Mouse (Mus musculus): ENCODE results near the gene Spem2.
"Not testable (repeated sequence)": the region's sequence is repeated elsewhere in the genome, so short reads cannot be mapped to it uniquely, and the experiment has no call there.

Spem2 gene

DNA sequence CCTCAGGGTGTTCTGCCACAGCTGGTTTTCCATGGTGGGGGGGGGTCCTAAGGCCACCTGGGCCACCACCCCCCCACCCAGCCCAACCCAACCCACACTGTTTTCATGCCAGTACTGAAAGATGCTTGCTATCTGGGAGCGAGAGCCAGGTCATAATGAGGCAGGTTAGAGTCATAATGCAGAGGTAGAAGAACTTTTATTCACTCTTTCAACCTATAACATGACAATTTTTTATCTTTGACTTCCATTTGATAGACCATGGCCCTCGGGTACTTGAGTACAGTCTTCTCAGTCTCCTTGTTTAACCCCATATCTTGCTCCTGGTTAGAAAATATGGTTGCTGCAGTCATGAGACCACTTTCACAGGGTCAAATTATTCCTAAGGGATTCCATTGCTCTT lies at the start of gene Spem2:
Gene Spem2, minus strand, starts transcription at position 101 of the 400 bp plus-strand sequence.
- no peak for DNase-seq

DNA sequence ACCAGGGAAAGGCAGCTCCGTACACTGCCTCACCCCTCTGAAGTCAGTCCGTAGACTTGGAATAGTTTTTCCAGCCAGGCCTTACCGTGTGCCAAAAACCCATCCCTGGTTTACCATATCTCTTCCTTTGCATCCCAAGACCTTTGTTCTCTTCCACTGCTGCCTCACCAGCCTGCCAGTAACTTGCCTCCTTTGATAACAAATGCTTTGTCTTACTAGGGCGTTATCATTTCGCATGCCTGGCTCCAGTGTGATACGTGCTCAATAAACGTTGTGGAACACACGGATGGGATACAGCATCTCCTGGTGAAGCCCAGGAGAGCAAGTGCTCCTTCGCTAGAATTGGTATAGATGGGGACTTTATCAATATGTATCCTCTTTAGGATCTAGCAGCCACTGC lies 49.1 kb upstream of the Spem2 start:
- DNase-seq = no peak

DNA sequence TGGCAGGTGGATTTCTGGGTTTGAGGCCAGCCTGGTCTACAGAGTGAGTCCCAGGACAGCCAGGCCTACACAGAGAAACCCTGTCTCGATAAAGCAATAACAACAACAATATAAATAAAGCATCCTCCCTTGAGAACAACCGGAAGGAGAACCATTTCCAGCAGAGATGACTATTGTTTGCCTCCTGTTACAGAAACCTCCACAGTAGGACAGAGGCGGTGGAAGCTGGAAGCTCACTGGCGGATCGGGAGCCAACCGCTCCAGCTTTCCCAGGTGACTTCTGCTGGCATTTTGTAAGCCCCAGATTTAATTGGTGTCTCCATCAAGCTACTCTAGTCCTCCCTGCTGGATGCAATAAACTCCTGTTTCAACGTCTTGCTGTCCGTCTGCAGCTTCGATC lies 47.3 kb upstream of the Spem2 start:
- DNase-seq = no peak

DNA sequence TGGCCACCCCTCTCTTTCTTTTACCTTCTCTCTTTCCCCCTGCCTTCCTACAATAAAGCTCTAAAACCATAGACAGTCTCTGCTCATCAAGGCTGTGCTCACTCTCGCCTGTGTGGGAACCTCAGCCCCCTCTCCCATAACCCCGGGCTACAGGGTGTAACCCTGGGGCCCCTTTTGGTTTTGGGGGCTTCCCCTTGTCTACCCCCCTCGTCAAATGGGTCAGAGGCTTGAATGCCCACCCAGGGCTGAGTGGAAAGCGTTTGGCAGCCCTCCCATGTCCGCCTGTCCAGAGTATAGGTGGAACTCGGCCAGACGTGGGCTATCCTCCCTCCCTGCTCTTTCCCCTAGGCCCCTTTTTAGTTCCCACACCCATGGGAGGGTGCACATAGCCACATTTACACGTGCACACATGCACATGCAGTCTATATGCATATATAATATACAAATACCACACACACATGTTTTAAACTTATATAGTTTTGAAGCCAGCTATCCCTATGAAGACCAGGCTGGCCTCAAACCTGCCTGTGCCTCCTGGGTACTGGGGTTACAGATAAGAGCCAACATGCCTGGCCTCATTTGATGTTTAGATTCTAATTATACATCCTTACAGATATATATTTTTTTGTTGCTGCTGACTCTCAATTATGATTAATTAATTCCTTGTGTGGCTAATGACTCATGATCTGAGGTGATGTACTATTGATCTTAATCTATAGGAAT lies 46.0 kb upstream of the Spem2 start:
- DNase-seq = no peak

DNA sequence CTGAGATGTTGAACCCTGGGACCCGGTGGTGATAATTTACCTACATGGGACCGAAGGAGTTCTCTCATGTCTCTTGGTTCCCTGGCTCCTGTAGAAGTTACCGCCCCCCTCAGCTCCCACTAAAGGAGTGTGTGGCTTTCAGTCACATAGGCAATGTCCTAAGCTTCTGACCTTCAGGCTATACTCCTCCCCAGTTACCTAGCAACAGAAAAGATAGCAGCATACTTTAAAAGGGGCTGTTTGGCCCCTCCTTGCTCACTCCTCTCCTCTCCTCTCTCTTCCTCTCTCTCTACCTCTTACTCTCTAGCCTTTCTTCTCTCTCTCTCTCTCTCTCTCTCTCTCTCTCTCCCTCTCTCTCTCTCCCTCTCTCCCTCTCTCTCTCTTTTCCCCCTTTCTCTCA lies 45.5 kb upstream of the Spem2 start:
- DNase-seq = not testable (repeated sequence)

DNA sequence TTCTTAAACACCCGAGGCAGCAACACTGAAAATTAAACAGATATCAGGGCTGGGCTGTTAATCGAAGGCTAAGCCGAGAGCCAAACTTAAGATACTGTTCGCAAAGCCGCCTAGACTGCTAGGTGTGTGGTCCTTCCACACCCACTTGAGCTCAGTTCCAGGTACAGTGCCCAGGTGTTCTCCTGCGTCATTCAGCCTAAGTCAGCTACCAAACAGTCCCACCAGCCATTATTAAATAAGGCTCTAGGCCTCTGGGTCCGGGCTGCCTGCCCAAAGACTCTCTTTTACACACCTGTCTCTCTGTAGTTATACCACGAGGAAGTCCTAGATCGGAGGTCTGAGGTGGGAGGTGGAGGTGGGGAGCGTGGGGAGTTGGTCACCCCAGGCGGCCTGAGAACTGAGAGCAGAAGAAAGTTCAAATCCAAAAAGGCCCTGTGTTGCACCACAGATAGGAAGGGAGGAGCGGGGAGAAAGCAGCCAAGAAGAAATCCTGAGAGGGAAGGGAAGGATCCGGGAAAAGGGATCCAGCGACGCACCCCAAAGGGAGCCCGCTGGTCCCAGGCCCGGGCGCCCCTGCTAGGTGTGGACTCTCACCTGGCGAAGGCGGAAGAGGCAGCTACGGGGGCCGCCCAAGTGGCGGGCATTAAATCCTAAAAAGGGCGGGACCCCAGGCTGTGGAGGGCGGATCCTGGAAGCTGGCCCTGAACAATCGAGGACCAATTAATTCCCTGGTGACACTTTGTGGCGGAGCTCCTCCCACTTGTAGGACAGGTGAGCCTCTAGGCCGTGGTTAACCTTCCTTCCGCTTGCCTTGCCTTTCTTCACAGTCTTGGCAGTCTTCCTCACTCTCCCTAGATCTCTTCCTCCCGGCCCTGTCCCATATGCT lies 40.1 kb upstream of the Spem2 start, which contains the start of gene Tnk1:
Gene Tnk1, minus strand, starts transcription at position 618 of the 886 bp plus-strand sequence.
- DNase-seq = peak; percentile 62 to 83

DNA sequence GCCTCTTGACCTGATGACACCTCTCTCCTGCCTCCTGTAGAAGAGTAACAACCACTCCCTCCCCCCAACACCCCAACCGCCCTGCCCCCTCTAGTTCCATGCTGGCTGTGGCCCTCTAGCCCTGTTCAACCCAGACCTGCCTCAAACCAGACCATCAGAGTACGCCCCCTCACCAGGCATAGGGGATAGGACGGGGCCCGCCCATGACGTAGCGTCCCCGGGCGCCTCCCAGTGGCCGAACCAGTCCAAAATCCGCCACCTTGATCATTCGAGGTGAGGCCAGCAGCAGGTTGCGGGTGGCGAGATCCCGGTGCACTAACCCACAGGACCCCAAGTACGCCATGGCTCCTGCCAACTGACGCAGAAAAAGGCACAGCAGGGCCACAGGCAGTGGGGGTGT lies 37.1 kb upstream of the Spem2 start:
- DNase-seq = peak in 1 of 2 experiments; percentile 40

DNA sequence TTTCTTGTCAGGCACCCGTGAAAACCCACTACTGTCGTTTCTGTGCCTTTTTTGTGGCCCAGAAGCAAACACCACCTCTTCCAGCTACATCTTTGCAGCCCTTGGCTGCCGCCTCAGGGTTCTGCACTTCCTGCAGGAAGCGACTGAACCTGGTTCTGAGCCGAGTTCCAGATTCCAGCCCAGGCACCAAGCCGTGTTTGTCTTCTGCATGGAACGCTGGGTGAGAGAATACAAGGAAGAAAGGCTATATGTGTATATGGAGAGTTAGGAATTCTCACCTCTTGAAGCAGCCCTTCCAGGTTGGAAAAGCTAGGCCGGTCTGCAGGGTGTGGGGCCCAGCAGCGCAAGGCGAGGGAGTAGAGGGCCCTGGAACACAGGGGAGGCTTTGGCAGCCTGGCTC lies 36.4 kb upstream of the Spem2 start:
- no peak for DNase-seq

DNA sequence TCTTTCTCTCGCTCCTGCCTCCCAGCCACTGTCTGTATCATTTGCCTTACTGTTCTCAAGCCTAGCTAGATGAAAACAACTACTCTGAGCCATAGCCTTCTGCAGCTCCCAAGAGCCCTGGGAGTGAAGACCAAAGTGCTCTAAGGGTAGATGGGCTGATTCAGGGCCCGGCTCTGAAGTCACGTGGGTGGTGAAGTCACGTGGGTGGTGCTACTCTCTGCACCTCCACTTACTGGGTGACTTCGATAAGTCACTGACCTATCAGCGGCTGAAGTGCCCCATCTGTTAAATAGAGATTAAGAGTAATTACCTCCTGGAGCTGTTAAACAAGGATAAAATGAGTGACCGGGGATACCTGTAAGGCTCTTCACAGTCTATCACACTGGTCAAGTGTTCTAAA lies 35.7 kb upstream of the Spem2 start:
- DNase-seq = peak in 1 of 2 experiments; percentile 50

DNA sequence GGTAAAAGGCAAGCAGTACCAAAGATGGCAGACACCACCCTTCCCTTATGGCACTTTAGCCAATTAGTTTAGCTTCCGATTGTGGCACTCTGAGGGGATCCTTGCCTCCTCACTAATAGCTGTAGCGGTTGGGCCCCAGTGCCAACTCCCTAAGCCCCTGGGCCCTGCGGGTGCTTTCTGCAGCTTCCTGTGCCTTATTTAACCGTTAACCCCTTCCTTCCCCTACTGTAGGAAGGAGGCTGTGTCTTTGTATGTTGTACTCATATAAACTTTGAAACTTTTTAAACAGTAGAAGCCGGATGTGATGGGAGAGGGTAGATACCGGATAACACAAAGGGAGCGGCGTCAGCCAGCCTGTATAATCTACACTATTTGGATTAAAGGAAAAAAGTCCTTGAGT lies 32.5 kb upstream of the Spem2 start:
- DNase-seq = no peak

DNA sequence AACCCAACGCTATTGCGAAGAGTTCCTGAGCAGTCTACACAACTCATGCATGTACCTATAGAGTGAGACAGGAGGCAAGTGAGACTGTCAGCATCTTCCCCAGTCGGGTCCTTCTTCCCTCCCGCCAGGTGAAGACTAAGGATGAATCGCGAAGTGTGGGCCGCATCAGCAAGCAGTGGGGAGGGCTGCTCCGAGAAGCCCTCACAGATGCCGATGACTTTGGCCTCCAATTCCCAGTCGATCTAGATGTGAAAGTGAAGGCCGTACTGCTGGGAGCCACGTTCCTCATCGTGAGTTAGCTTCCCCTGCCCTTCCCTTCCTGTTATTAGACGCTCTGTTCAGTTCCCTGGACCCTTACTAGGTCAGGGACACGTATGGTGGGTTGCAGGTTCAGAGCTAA lies 31.6 kb upstream of the Spem2 start:
- DNase-seq = no peak

DNA sequence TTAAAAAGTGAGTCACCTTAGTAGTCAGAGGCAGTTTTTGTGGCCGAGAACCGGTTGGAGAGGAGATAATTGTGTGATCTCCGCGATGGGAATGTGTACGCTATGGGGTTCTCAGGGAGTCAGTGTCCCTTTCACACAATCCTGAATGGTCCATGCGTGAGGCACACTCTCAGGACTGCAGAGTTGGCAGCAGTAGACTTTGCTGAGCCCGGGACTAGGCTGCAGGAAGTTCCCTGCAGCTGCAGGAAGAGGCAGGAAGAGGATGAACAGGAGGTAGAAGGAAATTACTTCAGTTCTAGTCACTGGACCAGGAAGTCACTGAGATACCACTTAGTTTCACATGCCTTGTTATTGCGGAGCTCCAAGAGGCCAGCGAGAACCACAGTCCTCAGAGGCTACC lies 30.9 kb upstream of the Spem2 start:
- no peak for DNase-seq

DNA sequence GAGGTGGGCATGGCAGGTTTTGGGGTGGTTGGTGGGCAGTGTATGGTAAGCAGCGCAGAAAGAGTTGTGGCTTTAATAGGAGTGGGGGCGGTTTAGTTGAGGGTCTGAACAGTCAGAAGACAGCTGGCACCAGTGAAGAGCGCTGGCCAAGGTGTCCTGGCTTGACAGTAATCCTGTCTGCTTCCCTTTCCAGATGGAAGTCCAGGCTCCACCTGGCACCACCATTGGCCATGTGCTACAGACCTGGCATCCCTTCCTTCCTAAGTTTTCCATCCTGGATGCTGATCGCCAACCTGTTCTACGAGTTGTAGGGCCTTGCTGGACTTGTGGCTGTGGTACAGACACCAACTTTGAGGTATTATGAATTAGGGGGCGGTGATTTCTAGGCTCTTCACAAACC lies 29.8 kb upstream of the Spem2 start:
- no peak for DNase-seq

DNA sequence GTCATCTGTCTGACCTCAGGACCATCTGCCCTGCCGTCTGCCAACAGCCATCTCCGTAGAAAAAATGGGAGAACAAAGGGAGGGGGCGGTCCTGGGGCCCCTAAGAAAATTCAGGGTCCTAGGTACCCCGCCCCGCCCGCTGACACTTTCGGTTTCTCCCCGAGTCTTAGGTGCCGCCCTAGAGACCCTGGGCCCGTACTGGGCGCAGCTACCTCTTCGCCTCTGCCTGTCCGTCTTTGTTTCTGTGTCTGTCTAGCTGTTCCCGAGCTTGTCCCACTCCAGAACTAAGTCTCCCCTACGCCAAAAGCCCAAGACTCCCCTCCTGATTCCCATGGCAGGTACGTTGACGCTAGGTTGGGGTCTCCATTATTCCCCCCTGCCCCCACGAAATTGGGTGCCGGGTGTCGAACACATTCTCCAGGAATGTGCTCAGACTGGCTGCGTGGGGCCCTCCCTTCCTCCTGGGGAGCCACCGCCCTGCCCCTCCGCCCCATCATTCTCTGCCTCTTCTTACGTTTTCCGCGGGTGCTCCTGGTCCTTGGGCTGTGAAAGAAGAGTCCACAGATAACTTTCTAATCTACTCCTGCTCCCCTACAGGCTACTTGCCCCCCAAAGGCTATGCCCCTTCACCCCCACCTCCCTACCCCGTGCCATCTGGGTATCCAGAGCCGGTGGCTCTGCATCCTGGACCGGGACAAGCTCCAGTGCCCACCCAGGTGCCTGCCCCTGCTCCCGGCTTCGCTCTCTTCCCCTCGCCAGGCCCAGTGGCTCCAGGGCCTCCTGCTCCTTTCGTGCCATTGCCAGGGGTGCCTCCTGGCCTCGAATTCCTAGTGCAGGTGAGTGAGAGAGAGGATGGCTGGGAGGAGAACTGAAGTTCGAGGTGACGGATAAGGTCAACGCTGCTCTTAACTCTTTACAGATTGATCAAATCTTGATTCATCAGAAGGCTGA lies 28.7 kb upstream of the Spem2 start:
- DNase-seq = no peak

DNA sequence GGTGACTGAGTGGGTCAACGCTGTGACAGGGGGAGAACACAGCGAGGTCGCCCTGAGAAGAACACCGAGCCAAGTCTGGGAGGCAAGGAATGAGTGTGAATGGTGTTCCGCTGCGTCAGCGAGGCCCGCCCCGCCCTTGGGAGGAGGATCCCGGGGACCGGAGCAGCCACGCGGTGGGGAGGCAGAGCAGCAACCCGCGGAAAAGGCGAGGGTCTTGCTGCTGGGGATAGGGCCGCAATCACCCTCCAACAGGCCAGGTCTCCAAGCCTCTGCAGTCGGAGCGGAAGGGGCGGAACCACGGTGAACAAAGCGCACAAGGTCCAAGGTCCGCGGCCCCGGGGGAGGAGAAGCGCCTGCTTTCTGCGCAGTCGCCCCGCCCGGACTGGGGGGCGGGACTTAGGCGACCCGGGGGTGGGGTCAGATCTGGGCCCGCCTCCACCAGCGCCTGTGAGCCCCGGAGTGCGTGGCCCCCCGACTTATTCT lies 28.0 kb upstream of the Spem2 start, which contains the start of gene Plscr3:
Gene Plscr3, plus strand, starts transcription at position 179 of the 483 bp plus-strand sequence.
- peak; percentile 93 to 95 for DNase-seq

DNA sequence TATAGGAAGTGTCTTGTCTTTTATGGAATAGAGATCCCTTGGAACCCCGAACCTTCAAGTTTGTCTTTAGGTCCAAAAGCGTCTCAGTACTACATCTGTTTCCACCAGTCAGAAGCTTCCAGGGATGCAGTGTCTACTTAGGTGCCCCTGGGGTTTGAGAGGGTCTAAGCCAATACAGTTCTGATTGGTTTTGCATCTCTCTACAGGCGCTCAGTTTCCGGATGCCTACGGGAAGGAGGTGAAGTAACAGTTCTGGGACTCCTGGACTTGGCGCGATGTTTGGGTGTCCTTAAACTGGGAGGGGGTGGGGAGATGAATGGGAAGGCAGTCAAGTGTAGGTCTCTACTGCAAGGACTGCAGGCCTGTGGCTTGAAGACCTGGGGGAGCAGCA lies 20.4 kb upstream of the Spem2 start:
- DNase-seq = peak in 1 of 2 experiments; percentile 27

DNA sequence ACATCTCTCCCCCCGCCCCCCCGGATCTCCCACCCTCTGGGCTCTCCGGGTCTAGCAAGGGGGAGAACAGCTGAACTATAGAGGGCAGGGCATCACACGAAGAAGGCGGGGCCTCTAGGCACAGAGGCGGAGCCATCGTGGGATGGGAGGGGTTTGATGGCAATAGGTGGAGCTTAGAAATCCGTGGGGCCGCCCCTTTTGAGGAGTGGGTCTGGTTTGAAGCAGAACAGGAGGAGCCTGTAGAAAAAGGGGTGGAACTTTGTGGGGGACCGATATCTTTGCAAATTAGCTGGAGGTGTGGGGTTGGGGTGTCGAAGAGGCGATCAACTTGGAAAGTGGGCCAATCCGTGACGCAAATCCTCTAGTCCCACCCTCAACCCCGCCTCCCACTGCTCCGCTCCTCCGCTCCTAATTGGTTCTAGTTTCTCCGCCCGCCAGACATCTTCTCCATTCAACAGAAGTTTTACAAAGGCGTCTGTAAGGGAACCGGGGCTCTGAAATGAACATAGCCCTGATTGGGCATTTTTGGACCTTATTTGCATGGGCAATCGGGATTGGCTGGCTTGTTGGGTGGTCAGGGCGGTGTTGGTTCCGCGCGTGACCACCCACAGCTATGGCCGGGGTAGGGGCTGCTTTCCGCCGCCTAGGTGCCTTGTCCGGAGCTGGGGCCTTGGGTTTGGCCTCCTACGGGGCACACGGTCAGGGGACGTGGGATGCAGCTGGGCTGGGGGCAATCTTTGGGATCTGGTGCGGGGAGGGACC lies 19.9 kb upstream of the Spem2 start, which contains the start of gene Tmem256:
Gene Tmem256, plus strand, starts transcription at position 563 of the 762 bp plus-strand sequence.
- DNase-seq = peak; percentile 98 to 99

DNA sequence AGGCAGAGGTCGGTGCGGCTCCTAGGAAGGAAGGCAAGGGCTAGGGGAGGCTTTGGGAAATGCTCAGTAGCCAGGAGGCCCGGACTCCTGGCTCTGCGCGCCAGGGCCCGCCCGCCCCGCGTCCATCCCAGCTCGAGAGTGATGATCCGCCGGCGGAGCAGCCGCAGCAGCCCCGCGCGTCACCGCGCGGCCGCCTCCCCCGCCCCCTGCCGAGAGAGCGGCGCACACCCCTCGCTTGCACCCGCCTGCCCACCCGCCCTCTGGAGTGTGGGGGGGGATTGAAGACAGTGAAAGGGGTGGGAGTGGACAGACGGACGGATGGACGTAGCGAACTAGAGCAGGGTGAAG lies 19.3 kb upstream of the Spem2 start, which contains the start of gene Nlgn2:
Gene Nlgn2, minus strand, starts transcription at position 181 of the 348 bp plus-strand sequence.
- peak in 1 of 2 experiments; percentile 26 for DNase-seq

DNA sequence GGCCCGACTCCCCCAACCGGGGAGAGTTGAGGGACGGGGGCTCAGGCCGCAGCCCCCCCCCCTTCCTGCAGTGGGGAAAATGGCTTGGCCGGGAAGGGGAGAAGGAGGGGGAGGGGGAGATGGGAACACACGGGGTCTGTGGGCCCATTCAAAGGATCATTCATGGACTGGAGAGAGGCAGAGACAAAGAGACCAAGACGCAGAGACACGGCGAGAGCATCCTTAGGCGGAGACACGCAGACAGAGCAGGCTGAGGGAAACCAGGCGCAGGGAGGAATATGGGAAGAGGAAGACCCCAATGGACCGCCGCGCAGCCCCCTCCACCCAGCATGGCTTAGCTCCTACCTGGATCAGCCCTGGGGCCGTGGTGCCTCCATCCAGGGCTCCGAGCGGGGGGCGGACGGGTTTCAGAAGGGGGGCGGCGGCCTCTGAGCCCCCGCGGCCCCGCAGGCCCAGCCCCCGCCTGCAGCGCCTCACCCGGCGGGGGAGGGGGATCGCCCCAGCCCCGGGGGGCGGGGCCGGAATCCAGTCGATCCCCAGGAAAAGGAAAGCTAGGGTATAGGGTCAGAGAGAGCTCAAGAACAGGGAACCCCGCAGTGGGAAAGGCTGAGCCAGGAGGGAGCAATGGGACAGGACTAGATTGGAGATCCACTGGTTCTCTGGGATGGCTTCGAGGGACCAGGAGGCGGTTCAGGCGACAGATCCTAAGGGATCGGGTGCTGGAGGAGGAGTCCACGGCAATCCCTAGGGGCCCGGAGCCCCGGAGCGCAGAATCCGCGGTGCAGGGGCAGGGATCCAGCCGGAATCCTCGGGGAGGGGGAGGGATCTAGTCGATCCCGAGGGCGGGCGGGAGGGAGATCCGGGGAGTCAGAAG lies 18.7 kb upstream of the Spem2 start:
- no peak for DNase-seq

DNA sequence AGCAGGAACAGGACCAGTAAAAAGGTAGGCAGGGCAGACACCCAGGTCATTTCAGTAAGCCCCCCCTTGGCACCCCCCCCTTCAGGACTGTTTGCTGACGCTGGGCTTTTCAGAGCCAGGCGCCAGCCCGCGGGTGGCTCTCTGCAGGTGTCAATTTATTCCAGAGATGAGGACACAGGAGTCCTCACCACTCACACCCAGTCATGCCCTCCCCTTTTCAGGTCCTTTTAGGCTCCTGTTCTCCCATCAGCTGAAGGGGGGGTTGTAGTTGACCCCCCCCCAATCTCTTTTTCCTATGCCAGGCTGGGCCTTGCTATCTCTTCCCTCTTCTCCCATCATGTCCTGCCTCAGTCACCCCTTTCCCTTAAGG lies 17.7 kb upstream of the Spem2 start:
- no peak for DNase-seq

Data from kidney, adult 8-10 months (tissue).